Mouse (Mus musculus) liver, embryonic 14.5 days (tissue): ENCODE measurements around the gene Xxylt1. TPM values are rescaled to one million over a fixed set of nuclear protein-coding genes. Genes with fewer than 3 reads are reported as not detected.
"Not testable (repeated sequence)": the region's sequence is repeated elsewhere in the genome, so short reads cannot be mapped to it uniquely, and the experiment has no call there.

Source experiments
- ATAC-seq: fragments of 200-750 bp; cut with Nextera tagmentation; 2 replicates; pipeline ENCODE4 v1.8.0; 2017; ENCODE audit warnings: moderate number of reproducible peaks, mild to moderate bottlenecking, moderate library complexity; ENCODE audit not compliant: insufficient read depth
- DNase-seq, 3 experiments: peaks; one replicate each; pipeline ENCODE4 v3.0.0-alpha.2; 2012 to 2013; ENCODE audit warnings: low read depth in 3 of 3, low spot score in 3 of 3
- H3K27ac ChIP-seq: fragments of 300-500 bp; sonication (generic); 2 replicates; pipeline ENCODE4 v1.5.1; 2014; ENCODE audit warnings: moderate library complexity, mild to moderate bottlenecking, control low read depth, inconsistent platforms
- H3K27me3 ChIP-seq: fragments of 300-500 bp; sonication (generic); 2 replicates; pipeline ENCODE4 v1.6.1; 2014; ENCODE audit warnings: mild to moderate bottlenecking, low read length, moderate library complexity; ENCODE audit not compliant: control insufficient read depth, insufficient read depth
- H3K36me3 ChIP-seq: fragments of 300-500 bp; sonication (generic); replicated peaks from 2 replicates; pipeline ENCODE4 v1.6.1; 2014; ENCODE audit warnings: low read depth; ENCODE audit not compliant: control insufficient read depth, insufficient read depth
- H3K4me1 ChIP-seq, 2 experiments: fragments of 200-500 bp in 1 of 2; fragments of 300-500 bp in 1 of 2; sonication (generic) in 1 of 2; replicated peaks; 2 replicates each; pipeline ENCODE4 v1.6.1; 2012 to 2014; ENCODE audit warnings: antibody characterized with exemption in 1 of 2, inconsistent platforms in 1 of 2, low read length in 1 of 2; ENCODE audit not compliant: control insufficient read depth in 2 of 2, insufficient read depth in 2 of 2
- H3K4me2 ChIP-seq: fragments of 300-500 bp; sonication (generic); 2 replicates; pipeline ENCODE4 v1.6.1; 2014; ENCODE audit warnings: low read depth, mild to moderate bottlenecking, control low read depth, moderate library complexity
- H3K4me3 ChIP-seq, 2 experiments: fragments of 200-500 bp in 1 of 2; fragments of 300-500 bp in 1 of 2; sonication (generic) in 1 of 2; 2 replicates each; pipeline ENCODE4 v1.5.1; 2012 to 2014; ENCODE audit warnings: low read depth in 2 of 2, low read length in 2 of 2, mild to moderate bottlenecking in 2 of 2, control low read depth in 1 of 2, inconsistent platforms in 1 of 2, moderate library complexity in 1 of 2; ENCODE audit not compliant: insufficient read depth in 1 of 2
- H3K9ac ChIP-seq: fragments of 300-500 bp; sonication (generic); replicated peaks from 2 replicates; pipeline ENCODE4 v1.6.1; 2014; ENCODE audit warnings: mild to moderate bottlenecking, control low read depth, moderate library complexity
- H3K9me3 ChIP-seq: fragments of 300-500 bp; sonication (generic); 2 replicates; pipeline ENCODE4 v1.6.1; 2016; ENCODE audit warnings: low read length, mixed read lengths; ENCODE audit not compliant: control insufficient read depth
- CTCF ChIP-seq: IDR thresholded peaks from 2 replicates; pipeline ENCODE4 v1.5.1; 2016; ENCODE audit warnings: antibody characterized with exemption, low read depth, control low read depth
- EP300 ChIP-seq: IDR thresholded peaks from 2 replicates; pipeline ENCODE4 v1.6.1; 2016; ENCODE audit warnings: antibody characterized with exemption, low read depth
- WGBS: fragments of 180-500 bp; shearing (Covaris S2); extraction: QIAGEN DNeasy Blood & Tissue Kit; methylation state at CpG from one replicate; pipeline ENCODE4 v1.1.7; 2014; ENCODE audit not compliant: insufficient replicate concordance; 5-methylcytosine and 5-hydroxymethylcytosine counted together
- polyA plus RNA-seq, 2 experiments: library from polyadenylated mRNA; depleted of rRNA in 1 of 2; stranded (reverse) in 1 of 2; unstranded in 1 of 2; fragments of >200 nt; fragmentation: Nextera tagmentation in 1 of 2; extraction: Ambion mirVana in 1 of 2; gene quantifications; 2 replicates each; pipeline versions ENCODE4 v1.2.1 to v1.2.3; 2012 to 2014

The Xxylt1 gene
- polyA plus RNA-seq, 2 experiments = 1.8 TPM

GRCm38 (mm10) chr16:31005693-31006092 lies 75.5 kb downstream of the Xxylt1 start:
- H3K4me1 ChIP-seq = peaks cover 0 to 9% of the 10 kb centered on the region in 2 experiments; a peak in 2 of 4 replicates
- 32% methylated on average over 7 of the region's 7 CpGs for WGBS
- H3K36me3 ChIP-seq = no peaks in the 10 kb centered on the region
- ATAC-seq (no peak), DNase-seq (no peak)
- no peak overlapping the region for H3K4me3 ChIP-seq
- TF ChIP-seq CTCF (no peak), EP300 (no peak)
- H3K9me3 ChIP-seq = no peaks in the 10 kb centered on the region
- no peak overlapping the region for H3K9ac ChIP-seq
- no peak overlapping the region for H3K4me2 ChIP-seq
- no peak overlapping the region for H3K27ac ChIP-seq
- H3K27me3 ChIP-seq = no peaks in the 10 kb centered on the region

GRCm38 (mm10) chr16:31004321-31004682 lies 76.9 kb downstream of the Xxylt1 start:
- Histone ChIP-seq H3K4me3 (no peak overlapping the region), H3K27me3 (no peaks in the 10 kb centered on the region), H3K9me3 (no peaks in the 10 kb centered on the region), H3K36me3 (no peaks in the 10 kb centered on the region), H3K27ac (no peak overlapping the region), H3K9ac (no peak overlapping the region), H3K4me1 (peaks cover 0 to 9% of the 10 kb centered on the region in 2 experiments; a peak in 2 of 4 replicates), H3K4me2 (no peak overlapping the region)
- no peak for TF ChIP-seq EP300
- TF ChIP-seq CTCF = no peak
- WGBS = 37% methylated on average over 2 of the region's 2 CpGs
- DNase-seq (no peak), ATAC-seq (no peak)

DNA sequence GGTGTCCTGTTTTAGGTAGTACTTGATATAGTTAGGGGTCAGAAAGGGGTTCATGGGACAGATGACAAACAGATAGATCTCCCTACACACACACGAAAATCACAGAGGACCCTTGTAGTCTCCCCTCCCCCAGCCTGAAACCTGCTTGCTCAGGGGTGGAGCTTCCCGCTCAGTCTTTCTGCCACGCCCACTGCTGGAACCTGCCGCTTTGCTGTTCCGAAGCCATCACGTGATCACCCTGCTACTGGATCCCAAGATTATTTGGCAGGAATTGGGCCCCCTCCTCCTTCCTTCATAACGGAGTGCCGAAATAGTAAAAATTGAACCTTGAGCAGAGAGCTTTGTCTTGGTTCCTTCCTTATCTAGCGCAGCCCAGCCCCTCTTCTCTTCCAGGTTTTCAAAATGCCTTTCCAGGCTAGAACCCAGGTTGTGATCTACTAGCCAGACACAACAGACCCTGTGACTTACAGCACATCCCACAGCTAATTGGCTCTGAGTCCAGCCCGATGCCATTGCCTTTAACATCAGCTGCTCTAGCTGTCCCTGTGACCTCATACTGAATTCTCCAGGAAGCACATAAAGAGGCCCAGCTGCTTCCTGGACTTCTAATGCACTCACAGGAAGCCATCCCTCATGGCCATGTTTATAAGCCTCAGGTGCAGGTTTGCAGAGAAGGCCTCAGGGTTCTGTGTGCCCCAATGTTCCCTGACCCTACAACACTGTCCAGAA lies 77.5 kb downstream of the Xxylt1 start:
- peak overlapping the region; percentile 18; the same call in 1 of the 2 replicates for H3K4me2 ChIP-seq
- ATAC-seq, H3K27ac ChIP-seq, H3K9me3 ChIP-seq, H3K4me1 ChIP-seq, H3K9ac ChIP-seq, H3K36me3 ChIP-seq, H3K27me3 ChIP-seq, DNase-seq, H3K4me3 ChIP-seq: not testable (repeated sequence)
- WGBS = 4% methylated on average over 10 of the region's 10 CpGs

DNA sequence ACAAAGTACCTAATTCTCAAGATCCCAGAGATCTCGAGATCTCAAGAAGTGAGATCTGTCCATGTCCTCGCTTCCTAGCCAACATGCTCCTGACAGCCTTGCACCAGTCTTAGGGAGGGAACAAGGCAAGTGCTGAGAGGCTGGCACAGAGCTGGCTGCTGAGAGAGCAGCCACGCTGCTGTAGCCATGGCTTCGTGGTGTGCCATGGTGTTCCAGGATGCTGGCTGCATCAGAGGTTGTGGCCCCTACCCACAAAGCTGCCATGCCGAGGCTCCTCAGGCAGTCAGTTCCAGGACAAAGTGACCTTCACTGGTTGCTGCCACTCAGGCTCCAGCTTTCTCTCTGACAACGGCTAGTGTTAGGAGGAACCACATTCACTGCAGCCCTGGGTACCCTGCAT lies 78.3 kb downstream of the Xxylt1 start:
- no peaks in the 10 kb centered on the region for H3K9me3 ChIP-seq
- H3K9ac ChIP-seq = no peak overlapping the region
- DNase-seq (no peak), ATAC-seq (no peak)
- H3K4me2 ChIP-seq = no peak overlapping the region
- no peak overlapping the region for H3K27ac ChIP-seq
- H3K27me3 ChIP-seq = no peaks in the 10 kb centered on the region
- peaks cover 0 to 9% of the 10 kb centered on the region in 2 experiments; a peak in 2 of 4 replicates for H3K4me1 ChIP-seq
- 52% methylated on average over 6 of the region's 6 CpGs for WGBS
- TF ChIP-seq CTCF (no peak), EP300 (no peak)
- no peak overlapping the region for H3K4me3 ChIP-seq
- H3K36me3 ChIP-seq = no peaks in the 10 kb centered on the region

DNA sequence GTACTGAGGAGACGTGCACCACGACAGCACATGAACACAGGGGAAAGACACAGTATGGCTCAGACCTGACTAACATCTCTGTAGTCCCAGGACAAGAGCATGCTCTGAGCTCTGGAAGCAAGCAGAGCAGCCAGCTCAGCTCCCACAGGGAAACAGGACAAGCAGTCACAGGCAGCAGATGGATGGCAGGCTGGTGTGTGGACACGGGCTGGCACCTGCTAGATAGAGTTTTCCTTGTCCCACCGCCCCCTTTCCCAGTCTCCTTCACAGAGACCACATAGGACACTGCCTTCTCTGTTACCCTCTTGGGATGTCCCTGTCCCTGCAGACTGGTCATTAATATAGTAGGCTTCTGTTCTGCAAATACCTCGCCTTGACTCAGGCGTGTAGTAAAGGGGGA lies 79.1 kb downstream of the Xxylt1 start:
- Histone ChIP-seq H3K36me3 (no peaks in the 10 kb centered on the region), H3K4me3 (no peak overlapping the region), H3K27me3 (no peaks in the 10 kb centered on the region), H3K4me1 (peaks cover 0 to 9% of the 10 kb centered on the region in 2 experiments; a peak in 2 of 4 replicates), H3K9ac (no peak overlapping the region), H3K9me3 (no peaks in the 10 kb centered on the region), H3K27ac (no peak overlapping the region), H3K4me2 (no peak overlapping the region)
- WGBS = 68% methylated on average over 6 of the region's 6 CpGs
- no peak for ATAC-seq
- TF ChIP-seq EP300 (no peak), CTCF (no peak)
- DNase-seq = no peak
